Mouse (Mus musculus) G1E (cell line): ENCODE measurements around the gene Auts2.

Source experiments
- CTCF ChIP-seq: IDR thresholded peaks from 2 replicates; pipeline ENCODE4 v1.5.1; 2012; ENCODE audit warnings: low read depth, low read length, inconsistent platforms, mixed read lengths
- GATA1 ChIP-seq: IDR thresholded peaks from 2 replicates; pipeline ENCODE4 v1.6.1; 2012; ENCODE audit warnings: borderline replicate concordance, low read length, inconsistent platforms, mixed read lengths

DNA sequence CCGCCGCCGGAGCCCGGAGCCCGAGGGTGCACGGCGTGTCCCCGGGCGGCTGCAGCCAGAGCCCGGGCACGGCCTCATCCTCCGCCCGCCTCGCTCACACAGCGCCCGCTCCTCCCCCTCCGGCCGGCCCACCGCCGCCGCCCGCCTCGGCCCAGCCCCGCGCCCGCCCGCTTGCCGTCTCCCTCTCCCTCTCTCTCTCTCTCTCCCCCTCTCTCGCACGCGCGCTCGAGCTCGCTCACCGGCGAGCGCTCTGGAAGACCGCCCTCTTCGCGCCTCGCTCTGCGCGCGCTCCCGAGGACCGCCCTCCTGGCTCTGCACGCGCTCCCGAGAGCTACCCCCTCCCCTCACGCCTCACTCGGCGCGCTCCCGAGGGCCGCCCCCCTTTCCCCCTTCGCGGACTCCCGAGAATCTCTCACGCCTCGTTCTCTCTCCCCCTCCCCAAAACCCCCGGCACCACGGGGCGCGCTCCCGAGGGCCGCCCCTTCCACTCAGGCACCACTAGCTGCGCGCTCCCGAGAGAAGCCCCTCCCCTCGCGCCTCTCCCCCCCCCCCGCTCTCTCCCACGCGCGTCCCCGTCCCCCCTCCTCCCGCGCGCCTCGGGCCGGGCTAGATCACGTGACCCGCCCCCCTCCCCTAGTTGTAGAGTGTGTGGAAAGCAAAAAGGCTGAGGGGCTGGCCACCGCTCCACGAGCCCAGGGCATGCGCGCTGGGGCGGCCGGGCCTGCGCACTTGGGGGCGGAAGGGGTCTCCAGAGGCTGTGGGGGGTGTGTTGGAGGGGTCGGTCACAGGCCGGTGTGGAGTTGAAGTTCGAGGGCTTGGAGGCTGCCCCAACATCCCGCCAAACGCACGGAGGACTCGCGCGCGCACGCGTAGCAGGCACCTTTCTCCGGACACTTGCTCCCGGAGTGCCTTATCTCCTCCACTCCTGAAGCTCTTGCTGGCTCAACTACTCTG lies at the start of gene Auts2:
- TF ChIP-seq CTCF (no peak), GATA1 (no peak)
